Mouse (Mus musculus): Measurements from ENCODE around the gene Fcho1. TPM values are rescaled to one million over a fixed set of nuclear protein-coding genes. Genes with fewer than 3 reads are reported as not detected.

Fcho1 gene
- polyA plus RNA-seq, 1 experiment from 2014 or later, result 16.6 TPM

Other genes starting within 250 kb of the Fcho1 start
- 0.12 and 0.14 TPM in 2 replicates for gene Ano8, start 239.8 kb downstream of the Fcho1 start, polyA plus RNA-seq (2015; fragmentation: Nextera tagmentation; extraction: Ambion mirVana)
- gene Gtpbp3, start 237.6 kb downstream of the Fcho1 start, polyA plus RNA-seq (2015; fragmentation: Nextera tagmentation; extraction: Ambion mirVana), result 6.8 and 7.3 TPM in 2 replicates
- gene Plvap, start 214.0 kb downstream of the Fcho1 start, polyA plus RNA-seq (2015; fragmentation: Nextera tagmentation; extraction: Ambion mirVana), result 24.3 and 28.4 TPM in 2 replicates
- 0.15 TPM in 2 replicates for gene Ccdc194, start 200.0 kb downstream of the Fcho1 start, polyA plus RNA-seq (2015; fragmentation: Nextera tagmentation; extraction: Ambion mirVana)
- 34.1 and 36.0 TPM in 2 replicates for gene Bst2, start 188.3 kb downstream of the Fcho1 start, polyA plus RNA-seq (2015; fragmentation: Nextera tagmentation; extraction: Ambion mirVana)
- 30.4 and 33.9 TPM in 2 replicates for gene Mvb12a, start 182.8 kb downstream of the Fcho1 start, polyA plus RNA-seq (2015; fragmentation: Nextera tagmentation; extraction: Ambion mirVana)
- 0.53 and 0.66 TPM in 2 replicates for gene Tmem221, start 166.8 kb downstream of the Fcho1 start, polyA plus RNA-seq (2015; fragmentation: Nextera tagmentation; extraction: Ambion mirVana)
- gene Nxnl1, start 159.1 kb downstream of the Fcho1 start, polyA plus RNA-seq (2015; fragmentation: Nextera tagmentation; extraction: Ambion mirVana), result 0.13 and 0.14 TPM in 2 replicates
- 2.3 and 2.5 TPM in 2 replicates for gene Slc27a1, start 156.8 kb downstream of the Fcho1 start, polyA plus RNA-seq (2015; fragmentation: Nextera tagmentation; extraction: Ambion mirVana)
- gene Pgls, start 133.5 kb downstream of the Fcho1 start, polyA plus RNA-seq (2015; fragmentation: Nextera tagmentation; extraction: Ambion mirVana), result 104 and 110 TPM in 2 replicates
- 0.28 and 0.80 TPM in 2 replicates for gene Fam129c, start 128.1 kb downstream of the Fcho1 start, polyA plus RNA-seq (2015; fragmentation: Nextera tagmentation; extraction: Ambion mirVana)
- gene Colgalt1, start 114.7 kb downstream of the Fcho1 start, polyA plus RNA-seq (2015; fragmentation: Nextera tagmentation; extraction: Ambion mirVana), result 21.4 and 21.9 TPM in 2 replicates
- 0.20 TPM in 2 replicates for gene Unc13a, start 54.0 kb downstream of the Fcho1 start, polyA plus RNA-seq (2015; fragmentation: Nextera tagmentation; extraction: Ambion mirVana)
- gene Jak3, start 49.4 kb downstream of the Fcho1 start, polyA plus RNA-seq (2015; fragmentation: Nextera tagmentation; extraction: Ambion mirVana), result 5.7 and 6.1 TPM in 2 replicates
- gene Insl3, start 36.5 kb downstream of the Fcho1 start, polyA plus RNA-seq (2015; fragmentation: Nextera tagmentation; extraction: Ambion mirVana), result 0.67 and 1.1 TPM in 2 replicates
- gene B3gnt3, start 23.9 kb downstream of the Fcho1 start, polyA plus RNA-seq (2015; fragmentation: Nextera tagmentation; extraction: Ambion mirVana), result 3.5 and 3.7 TPM in 2 replicates
- 1.6 and 2.1 TPM in 2 replicates for gene Zfp709, start 156.3 kb upstream of the Fcho1 start, polyA plus RNA-seq (2015; fragmentation: Nextera tagmentation; extraction: Ambion mirVana)
- gene Zfp882, start 182.9 kb upstream of the Fcho1 start, polyA plus RNA-seq (2015; fragmentation: Nextera tagmentation; extraction: Ambion mirVana), result 0.81 and 0.82 TPM in 2 replicates
- gene Zfp617, start 182.9 kb upstream of the Fcho1 start, polyA plus RNA-seq (2015; fragmentation: Nextera tagmentation; extraction: Ambion mirVana), result 8.8 and 10.3 TPM in 2 replicates
- 9.0 and 11.9 TPM in 2 replicates for gene Zfp961, start 225.3 kb upstream of the Fcho1 start, polyA plus RNA-seq (2015; fragmentation: Nextera tagmentation; extraction: Ambion mirVana)

Data from liver, embryonic 13.5 days (tissue).